Mouse (Mus musculus): ENCODE measurements at regions not wholly inside any gene's neighbourhood (a gene's known extent, or its start where the extent isn't known, plus 50 kb on each side); places are given as distances from the start of the nearest gene placed in this dataset.

- DNase-seq (ENCODE audit: extremely low spot score, low spot score): no peak
- no peaks in the 10 kb centered on the region for H3K27me3 ChIP-seq (ENCODE audit: poor library complexity, severe bottlenecking)
- no peak overlapping the region for H3K27ac ChIP-seq
- H3K9me3 ChIP-seq: no peaks in the 10 kb centered on the region
- H3K4me3 ChIP-seq: no peak overlapping the region
- H3K4me1 ChIP-seq: no peaks in the 10 kb centered on the region
- H3K36me3 ChIP-seq (replicated peaks): no peaks in the 10 kb centered on the region
- WGBS: 70% methylated on average over 6 of the region's 6 CpGs
Measured at GRCm38 (mm10) chr16:46331336-46331735, 167.0 kb downstream of the Nectin3 start.

DNA sequence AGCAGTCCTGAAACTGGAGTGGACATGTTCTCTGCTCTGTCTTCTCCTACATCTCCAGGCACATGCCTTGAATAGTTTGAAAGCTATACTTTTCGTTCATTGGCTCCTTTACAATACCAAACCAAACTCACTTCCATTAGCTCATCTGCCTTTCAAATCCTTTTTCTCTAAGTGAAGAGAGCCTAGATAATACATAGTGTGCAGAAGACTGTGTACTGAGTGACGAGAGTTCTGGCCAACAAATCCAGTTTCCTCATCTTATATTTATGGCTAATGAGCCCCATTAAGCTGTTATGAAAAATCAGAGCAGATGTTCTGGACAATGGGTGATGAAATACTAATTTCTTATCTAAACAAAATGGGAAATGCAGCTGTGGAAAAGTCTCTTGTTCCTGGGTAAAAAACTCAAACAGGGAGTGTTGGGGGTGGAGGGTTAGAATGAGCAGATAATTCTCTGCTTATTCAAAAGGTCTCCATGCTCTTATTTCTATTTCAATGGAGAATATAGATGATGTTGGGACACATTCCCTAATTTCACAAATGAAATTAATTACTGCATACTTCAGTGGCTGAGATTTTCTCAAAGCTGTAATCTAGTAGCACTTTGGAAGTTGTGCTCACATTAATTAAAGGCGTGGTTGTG is 144.3 kb upstream of the Gm4737 start:
- Histone ChIP-seq H3K36me3 (replicated peaks) (no peaks in the 10 kb centered on the region), H3K27me3 (ENCODE audit: poor library complexity, severe bottlenecking) (no peaks in the 10 kb centered on the region)

GRCm38 (mm10) chr16:46297192-46297591 is 142.3 kb upstream of the Gm4737 start:
- no peaks in the 10 kb centered on the region for H3K27me3 ChIP-seq (ENCODE audit: poor library complexity, severe bottlenecking)
- no peaks in the 10 kb centered on the region for H3K9me3 ChIP-seq
- H3K36me3 ChIP-seq (replicated peaks): no peaks in the 10 kb centered on the region
- no peak overlapping the region for H3K27ac ChIP-seq
- 85% methylated on average over 2 of the region's 2 CpGs for WGBS
- peaks cover 16% of the 10 kb centered on the region for H3K4me1 ChIP-seq
- H3K4me3 ChIP-seq: no peak overlapping the region
- no peak for DNase-seq (ENCODE audit: extremely low spot score, low spot score)

More for the DNA sequence above, 144.3 kb upstream of the Gm4737 start:
- WGBS: 85% methylated on average over 3 of the region's 3 CpGs
- peaks cover 7% of the 10 kb centered on the region; the same call in 1 of the 2 replicates for H3K4me1 ChIP-seq
- no peak overlapping the region for H3K4me3 ChIP-seq
- no peak overlapping the region for H3K27ac ChIP-seq
- no peak for DNase-seq (ENCODE audit: extremely low spot score, low spot score)
- no peaks in the 10 kb centered on the region for H3K9me3 ChIP-seq

GRCm38 (mm10) chr16:46296412-46296811 is 141.5 kb upstream of the Gm4737 start:
- peaks cover 21% of the 10 kb centered on the region for H3K4me1 ChIP-seq
- DNase-seq (ENCODE audit: extremely low spot score, low spot score): no peak
- no peaks in the 10 kb centered on the region for H3K27me3 ChIP-seq (ENCODE audit: poor library complexity, severe bottlenecking)
- H3K36me3 ChIP-seq (replicated peaks): no peaks in the 10 kb centered on the region
- 76% methylated on average over 2 of the region's 2 CpGs for WGBS
- no peak overlapping the region for H3K27ac ChIP-seq
- H3K4me3 ChIP-seq: no peak overlapping the region
- no peaks in the 10 kb centered on the region for H3K9me3 ChIP-seq

GRCm38 (mm10) chr16:46293831-46294230 is 139.0 kb upstream of the Gm4737 start:
- WGBS: 14% methylated on average over 1 of the region's 1 CpGs
- H3K9me3 ChIP-seq: no peaks in the 10 kb centered on the region
- DNase-seq (ENCODE audit: extremely low spot score, low spot score): no peak
- H3K36me3 ChIP-seq (replicated peaks): no peaks in the 10 kb centered on the region
- H3K27me3 ChIP-seq (ENCODE audit: poor library complexity, severe bottlenecking): no peaks in the 10 kb centered on the region
- H3K27ac ChIP-seq: 0 out of 2 replicates have a peak overlapping the region, but pooled peaks have one; percentile 11
- peaks cover 35% of the 10 kb centered on the region for H3K4me1 ChIP-seq
- no peak overlapping the region for H3K4me3 ChIP-seq

DNA sequence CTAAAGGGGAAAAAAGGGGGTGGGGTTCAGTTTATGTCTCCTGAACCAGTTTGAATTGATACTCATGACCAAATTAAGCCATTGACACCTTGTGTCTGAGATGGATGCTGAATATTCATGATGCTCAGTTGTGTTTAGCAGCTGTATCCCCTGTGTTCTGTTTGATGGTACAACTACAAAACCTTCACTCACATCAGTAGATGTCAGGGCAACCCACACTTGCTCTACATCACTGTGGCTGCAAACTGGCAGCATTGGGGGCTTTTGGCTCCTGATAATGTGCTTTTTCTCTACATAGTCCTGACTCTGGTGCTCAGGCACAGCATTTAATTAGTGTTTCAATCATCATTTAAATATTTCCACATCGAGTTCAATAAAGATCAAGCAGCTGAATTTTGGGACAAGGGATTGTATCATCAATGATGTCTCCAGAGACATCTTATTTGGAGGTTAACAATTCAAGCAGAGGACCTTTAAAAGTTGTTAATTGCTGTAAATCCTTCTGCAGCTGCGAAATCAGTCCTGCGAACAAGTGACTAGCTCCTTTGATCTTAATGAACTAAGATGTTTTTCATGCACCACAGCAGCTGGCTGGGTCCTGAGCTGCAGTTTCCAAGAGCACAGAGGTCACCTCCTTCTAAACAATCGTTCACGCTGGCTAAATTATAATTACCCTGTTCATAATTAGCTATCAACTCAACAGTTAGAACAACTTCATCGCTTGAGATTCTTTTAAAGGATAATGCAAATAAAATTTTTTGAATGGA is 136.4 kb upstream of the Gm4737 start:
- WGBS: 34% methylated on average over 6 of the region's 6 CpGs
- DNase-seq (ENCODE audit: extremely low spot score, low spot score): no peak
- Histone ChIP-seq H3K36me3 (replicated peaks) (no peaks in the 10 kb centered on the region), H3K27me3 (ENCODE audit: poor library complexity, severe bottlenecking) (no peaks in the 10 kb centered on the region), H3K4me3 (no peak overlapping the region), H3K4me1 (peaks cover 32% of the 10 kb centered on the region), H3K27ac (no peak overlapping the region), H3K9me3 (no peaks in the 10 kb centered on the region)

DNA sequence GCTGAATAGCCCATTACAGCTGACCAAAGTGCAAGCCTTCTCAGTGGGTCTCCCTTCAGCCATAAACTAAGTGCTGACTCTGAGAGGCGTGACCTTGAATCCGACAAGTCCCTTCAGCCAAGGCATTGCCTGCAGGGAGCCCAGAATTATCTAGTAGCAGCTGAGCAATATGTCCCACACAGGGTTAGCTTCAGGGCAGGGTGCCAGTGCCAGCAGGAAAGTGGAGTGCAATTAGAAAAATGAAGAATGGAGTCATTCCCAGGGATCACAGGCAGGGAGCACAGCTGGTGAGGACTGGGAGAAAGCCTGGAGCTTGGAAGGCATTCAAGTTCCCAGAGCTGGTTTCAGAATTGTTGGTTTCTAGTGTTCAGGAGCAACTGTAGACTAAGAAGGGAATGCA is 135.3 kb upstream of the Gm4737 start:
- 0 out of 2 replicates have a peak overlapping the region, but pooled peaks have one; percentile 2 for H3K27ac ChIP-seq
- H3K4me3 ChIP-seq: no peak overlapping the region
- DNase-seq (ENCODE audit: extremely low spot score, low spot score): no peak
- peaks cover 30% of the 10 kb centered on the region for H3K4me1 ChIP-seq
- WGBS: 64% methylated on average over 2 of the region's 2 CpGs
- no peaks in the 10 kb centered on the region for H3K36me3 ChIP-seq (replicated peaks)
- H3K9me3 ChIP-seq: no peaks in the 10 kb centered on the region
- H3K27me3 ChIP-seq (ENCODE audit: poor library complexity, severe bottlenecking): no peaks in the 10 kb centered on the region

GRCm38 (mm10) chr16:46267533-46267932 is 112.7 kb upstream of the Gm4737 start:
- Histone ChIP-seq H3K4me1 (no peaks in the 10 kb centered on the region), H3K27ac (no peak overlapping the region), H3K9me3 (no peaks in the 10 kb centered on the region), H3K27me3 (ENCODE audit: poor library complexity, severe bottlenecking) (no peaks in the 10 kb centered on the region), H3K36me3 (replicated peaks) (no peaks in the 10 kb centered on the region), H3K4me3 (no peak overlapping the region)
- no peak for DNase-seq (ENCODE audit: extremely low spot score, low spot score)
- 89% methylated on average over 2 of the region's 2 CpGs for WGBS

DNA sequence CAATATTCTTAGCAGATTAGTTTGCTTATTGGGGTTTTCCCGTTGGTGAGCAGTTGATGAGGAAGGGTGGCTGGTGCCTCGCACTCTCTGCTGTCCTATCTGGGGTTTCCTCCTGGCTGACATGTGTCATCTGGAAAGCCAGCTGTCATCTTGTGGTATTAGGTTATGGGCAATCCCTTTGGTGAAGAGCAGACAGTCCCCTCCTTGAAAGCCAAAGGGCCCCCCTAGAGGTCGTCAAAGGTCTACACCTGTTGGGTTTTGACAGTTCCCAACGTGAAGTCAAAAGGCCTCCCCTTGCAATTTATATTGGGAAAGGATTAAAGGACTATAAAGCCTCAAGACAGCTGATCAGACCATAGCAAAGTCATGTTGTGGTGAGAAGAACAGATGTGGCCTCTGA is 96.8 kb upstream of the Gm4737 start:
- H3K27me3 ChIP-seq (ENCODE audit: poor library complexity, severe bottlenecking): no peaks in the 10 kb centered on the region
- WGBS: 80% methylated on average over 4 of the region's 4 CpGs
- no peak overlapping the region for H3K27ac ChIP-seq
- H3K4me1 ChIP-seq: no peaks in the 10 kb centered on the region
- H3K36me3 ChIP-seq (replicated peaks): no peaks in the 10 kb centered on the region
- DNase-seq (ENCODE audit: extremely low spot score, low spot score): no peak
- no peaks in the 10 kb centered on the region for H3K9me3 ChIP-seq
- H3K4me3 ChIP-seq: no peak overlapping the region

DNA sequence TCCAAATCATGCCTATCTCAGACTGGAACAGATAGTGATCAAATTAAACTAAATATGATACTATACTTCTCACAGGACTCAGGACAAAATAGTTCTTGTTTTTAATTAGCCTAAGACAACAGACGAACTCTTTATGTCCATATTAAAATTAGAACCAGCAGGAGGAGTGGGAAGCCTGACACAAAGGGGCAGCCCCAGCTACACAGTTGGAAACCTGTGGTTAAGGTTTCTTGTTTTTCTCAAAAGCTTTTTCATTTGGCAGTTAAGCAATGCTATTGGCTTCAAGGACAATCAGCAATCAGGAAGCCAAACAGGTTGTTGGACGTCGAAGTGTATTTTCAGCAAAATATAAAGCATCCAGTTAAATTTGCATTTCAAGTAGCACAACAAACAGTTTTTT is 96.1 kb upstream of the Gm4737 start:
- no peaks in the 10 kb centered on the region for H3K27me3 ChIP-seq (ENCODE audit: poor library complexity, severe bottlenecking)
- H3K9me3 ChIP-seq: no peaks in the 10 kb centered on the region
- no peak for DNase-seq (ENCODE audit: extremely low spot score, low spot score)
- WGBS: 67% methylated on average over 3 of the region's 3 CpGs
- no peak overlapping the region for H3K4me3 ChIP-seq
- H3K4me1 ChIP-seq: no peaks in the 10 kb centered on the region
- H3K36me3 ChIP-seq (replicated peaks): no peaks in the 10 kb centered on the region
- no peak overlapping the region for H3K27ac ChIP-seq

- DNase-seq (ENCODE audit: extremely low spot score, low spot score): no peak
- WGBS: 94% methylated on average over 5 of the region's 5 CpGs
Measured at GRCm38 (mm10) chr16:46245598-46245997, 90.7 kb upstream of the Gm4737 start.

GRCm38 (mm10) chr16:46228744-46229143 is 73.9 kb upstream of the Gm4737 start:
- H3K4me3 ChIP-seq: no peak overlapping the region
- no peak for DNase-seq (ENCODE audit: extremely low spot score, low spot score)
- 87% methylated on average over 3 of the region's 3 CpGs for WGBS
- no peaks in the 10 kb centered on the region for H3K36me3 ChIP-seq (replicated peaks)
- no peaks in the 10 kb centered on the region for H3K9me3 ChIP-seq
- no peak overlapping the region for H3K27ac ChIP-seq
- no peaks in the 10 kb centered on the region for H3K27me3 ChIP-seq (ENCODE audit: poor library complexity, severe bottlenecking)
- no peaks in the 10 kb centered on the region for H3K4me1 ChIP-seq

More at GRCm38 (mm10) chr16:46245598-46245997, 90.7 kb upstream of the Gm4737 start:
- no peak overlapping the region for H3K4me3 ChIP-seq
- H3K27me3 ChIP-seq (ENCODE audit: poor library complexity, severe bottlenecking): no peaks in the 10 kb centered on the region
- no peaks in the 10 kb centered on the region for H3K36me3 ChIP-seq (replicated peaks)
- H3K4me1 ChIP-seq: no peaks in the 10 kb centered on the region
- H3K27ac ChIP-seq: no peak overlapping the region
- H3K9me3 ChIP-seq: no peaks in the 10 kb centered on the region

GRCm38 (mm10) chr16:46223084-46223600 is 68.3 kb upstream of the Gm4737 start:
- no peaks in the 10 kb centered on the region for H3K9me3 ChIP-seq
- no peak overlapping the region for H3K4me3 ChIP-seq
- 48% methylated on average over 1 of the region's 1 CpGs for WGBS
- H3K27me3 ChIP-seq (ENCODE audit: poor library complexity, severe bottlenecking): no peaks in the 10 kb centered on the region
- H3K4me1 ChIP-seq: no peaks in the 10 kb centered on the region
- H3K27ac ChIP-seq: no peak overlapping the region
- H3K36me3 ChIP-seq (replicated peaks): no peaks in the 10 kb centered on the region
- DNase-seq (ENCODE audit: extremely low spot score, low spot score): no peak

Data from forebrain, embryonic 10.5 days (tissue).